Mouse (Mus musculus) heart, adult 18-20 months (tissue): ENCODE measurements around the gene Ell2. TPM values are rescaled to one million over a fixed set of nuclear protein-coding genes. Genes with fewer than 3 reads are reported as not detected.

Experiments
- DNase-seq, 2 experiments: peaks; one replicate each; pipeline ENCODE4 v3.0.0; 2021 to 2022; ENCODE audit warnings: mixed read lengths in 1 of 2
- total RNA-seq, 2 experiments: library from RNA; stranded (reverse); gene quantifications; 2 replicates each; pipeline ENCODE4 v1.2.3; 2021

The Ell2 gene
- total RNA-seq, 2 experiments from 2014 or later = 25.2 to 31.5 TPM

DNA sequence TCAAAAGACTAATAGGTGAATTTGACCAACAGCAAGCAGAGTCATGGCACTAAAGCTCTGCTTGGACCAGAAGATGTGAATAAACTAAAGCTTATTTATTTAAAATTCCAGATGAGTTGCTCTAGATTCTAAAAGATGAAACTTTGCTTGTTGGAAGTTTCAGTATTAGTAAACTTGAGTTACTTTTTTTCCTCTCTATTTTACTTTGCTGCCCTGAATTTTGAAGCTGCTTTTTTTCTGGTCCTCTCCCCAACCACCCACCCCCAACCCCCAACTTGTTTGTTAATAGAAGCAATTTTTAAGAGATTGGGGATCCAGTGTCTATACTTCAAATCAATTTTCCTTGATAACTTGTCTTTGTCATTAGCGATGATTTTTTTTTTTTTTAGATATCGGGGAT, 64.2 kb downstream of the Ell2 start:
- no peak for DNase-seq

DNA sequence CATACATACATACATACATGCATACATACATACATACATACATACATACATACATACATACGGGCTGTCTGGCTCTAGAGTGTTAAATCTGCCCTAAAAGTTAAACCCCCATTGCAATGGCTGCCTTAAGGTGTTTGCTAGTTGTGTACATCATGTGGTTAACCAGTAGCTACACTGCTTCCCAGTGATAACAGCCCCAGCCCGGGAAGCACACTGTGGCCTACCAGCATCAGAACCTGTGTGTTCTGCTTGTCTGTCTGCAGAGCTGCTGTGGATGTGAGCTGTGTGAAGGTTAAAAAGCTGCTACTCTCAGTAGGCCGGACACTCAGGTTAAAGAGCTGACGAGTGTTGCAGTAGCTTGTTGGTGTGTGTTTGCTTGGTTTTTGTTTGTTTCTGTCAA, 64.8 kb downstream of the Ell2 start:
- DNase-seq = no peak

DNA sequence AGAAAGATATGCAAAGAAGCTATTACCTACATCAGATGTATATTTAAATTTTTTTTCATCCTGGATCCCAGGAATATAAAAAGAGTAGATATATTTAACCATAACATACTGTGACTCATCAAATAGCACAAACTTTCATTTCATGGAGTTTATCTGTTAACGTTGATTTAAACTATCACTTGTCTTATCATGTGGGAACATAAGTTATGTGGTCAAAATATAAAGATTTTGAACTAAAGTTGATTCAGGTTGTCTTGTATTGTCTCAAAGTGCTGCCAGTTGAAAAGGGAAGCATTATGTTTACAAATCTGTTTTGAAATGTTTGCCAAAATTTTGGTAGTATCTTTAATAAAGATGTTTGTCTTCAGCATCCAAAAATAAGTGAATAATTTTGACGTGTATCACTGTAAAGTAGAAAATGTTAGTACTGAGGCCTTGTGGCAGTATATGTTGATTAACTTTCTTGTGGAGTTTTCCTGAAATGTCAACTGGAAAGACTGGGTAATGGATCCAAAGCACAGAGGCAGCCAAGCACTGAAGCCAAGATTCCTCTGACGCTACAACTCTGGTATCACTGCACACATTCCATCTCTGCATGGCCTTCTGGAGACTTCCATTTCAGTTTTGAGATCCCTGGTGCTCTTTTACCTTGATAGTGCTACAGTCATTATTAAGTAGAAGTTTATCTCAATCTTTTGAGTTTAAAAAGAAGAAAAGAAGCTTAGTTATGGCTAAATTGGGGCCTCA, 65.6 kb downstream of the Ell2 start:
- peak in 1 of 2 experiments; percentile 17 for DNase-seq

DNA sequence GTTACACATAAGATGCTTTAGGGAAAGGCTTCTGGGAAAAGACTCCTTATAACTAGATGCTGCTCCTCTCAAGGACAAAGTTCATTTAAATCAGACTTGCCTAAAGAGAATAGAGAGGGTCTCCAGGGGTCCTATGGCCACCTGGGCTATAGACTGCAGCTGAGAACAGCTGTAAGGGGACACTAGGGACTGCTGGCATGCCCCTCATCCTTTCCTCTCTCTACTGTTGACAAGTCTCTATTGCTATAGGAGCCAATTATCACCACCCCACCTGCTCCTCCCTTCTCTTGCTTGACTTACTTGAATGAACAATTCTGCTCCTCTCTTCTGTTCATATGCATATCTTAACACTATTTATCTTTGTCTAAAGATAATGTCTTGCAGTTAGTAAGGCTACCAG, 69.4 kb downstream of the Ell2 start:
- no peak for DNase-seq

GRCm38 (mm10) chr13:75776692-75777091, 70.1 kb downstream of the Ell2 start:
- no peak for DNase-seq

GRCm38 (mm10) chr13:75778156-75778555, 71.6 kb downstream of the Ell2 start:
- DNase-seq = no peak

GRCm38 (mm10) chr13:75779169-75779568, 72.6 kb downstream of the Ell2 start:
- no peak for DNase-seq

DNA sequence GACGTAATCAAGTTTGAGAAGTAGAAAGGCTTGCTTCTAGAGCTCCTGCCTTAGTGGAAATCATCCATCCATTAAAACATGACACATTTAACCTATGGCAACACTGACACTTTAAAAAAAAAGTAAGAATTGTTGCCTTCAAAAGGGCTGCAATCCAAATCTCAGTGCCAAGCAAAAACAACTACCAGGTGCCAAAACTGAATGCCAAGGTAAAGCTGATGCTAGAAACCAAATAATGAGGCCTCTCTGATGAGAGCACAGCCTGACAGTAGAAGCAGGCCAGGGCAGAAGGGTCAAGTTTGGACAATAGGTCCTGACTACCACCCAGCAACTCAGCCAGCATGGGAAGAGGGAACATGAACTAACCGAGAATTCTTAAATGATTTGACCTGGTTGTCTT, 73.5 kb downstream of the Ell2 start:
- DNase-seq = no peak

DNA sequence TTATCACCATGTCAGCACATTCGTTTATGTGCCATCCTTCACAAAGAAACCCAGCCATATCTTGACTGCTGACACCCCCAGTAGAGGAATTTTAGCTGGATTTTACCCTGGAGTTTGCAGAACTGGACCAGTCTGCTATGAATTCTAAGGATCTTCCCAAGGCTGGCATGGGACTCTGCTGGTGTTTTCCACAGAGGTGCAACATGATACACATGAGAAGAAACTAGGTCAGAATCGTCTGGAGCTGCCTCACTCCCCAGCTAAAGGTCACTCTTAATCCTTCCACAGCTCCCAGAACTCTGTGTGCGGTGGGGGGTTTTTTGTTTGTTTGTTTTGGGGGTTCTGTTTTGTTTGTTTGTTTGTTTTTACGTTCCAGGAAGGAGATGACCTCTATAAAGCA, 79.2 kb downstream of the Ell2 start:
- no peak for DNase-seq

- DNase-seq = no peak
These were observed 79.7 kb downstream of the Ell2 start for GRCm38 (mm10) chr13:75786264-75786663.

- no peak for DNase-seq
These were observed 80.8 kb downstream of the Ell2 start for GRCm38 (mm10) chr13:75787364-75787763.

DNA sequence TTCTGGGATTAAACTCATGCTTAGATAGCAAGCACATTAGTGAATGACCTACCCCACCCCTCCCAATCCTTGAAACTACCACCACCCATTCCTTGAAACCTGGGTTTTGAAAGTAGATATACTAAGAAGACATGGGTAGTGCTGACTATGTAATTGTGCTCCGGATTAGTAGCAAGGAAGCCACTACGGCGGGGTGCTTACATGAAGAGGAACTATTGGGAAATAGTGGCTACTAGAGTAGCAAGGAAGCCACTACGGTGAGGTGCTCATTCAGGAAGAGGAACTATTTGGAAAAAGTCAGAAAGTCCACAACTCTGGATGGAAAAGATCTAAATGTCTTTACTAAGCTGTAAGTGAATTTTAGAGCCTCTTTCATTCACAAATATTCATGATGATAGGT, 81.6 kb downstream of the Ell2 start:
- DNase-seq = no peak

GRCm38 (mm10) chr13:75789061-75789834, 82.7 kb downstream of the Ell2 start:
- no peak for DNase-seq

DNA sequence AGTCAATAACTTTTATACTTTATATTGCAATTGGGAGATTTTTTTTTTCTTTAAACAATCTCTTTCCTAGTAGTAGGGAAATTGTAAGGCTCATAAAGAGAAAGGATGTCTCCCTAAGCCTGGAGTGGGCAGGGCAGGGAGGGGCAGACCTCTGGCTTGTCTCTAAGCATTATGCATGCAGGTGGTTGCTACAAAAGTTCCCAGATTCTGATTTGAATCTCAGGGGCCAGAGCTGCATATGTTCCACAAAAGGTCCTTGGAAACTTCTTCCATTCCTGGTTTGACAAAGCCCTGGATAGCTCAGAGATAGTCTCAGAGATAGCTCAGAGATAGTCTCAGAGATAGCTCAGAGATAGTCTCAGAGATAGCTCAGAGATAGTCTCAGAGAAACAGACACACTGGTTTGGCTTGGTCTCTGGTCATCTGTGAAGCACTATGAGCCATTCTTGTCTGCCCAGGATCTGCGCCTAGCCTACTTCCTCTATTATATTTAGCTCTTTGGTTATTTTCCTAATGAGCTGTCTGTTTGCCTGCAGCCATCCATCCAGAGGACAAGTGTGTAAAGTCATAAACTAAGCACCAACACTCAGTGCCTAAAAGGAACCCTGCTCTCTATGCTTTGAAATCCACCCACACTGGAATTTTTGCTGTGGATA, 84.1 kb downstream of the Ell2 start:
- DNase-seq = no peak

GRCm38 (mm10) chr13:75793863-75794629, 87.5 kb downstream of the Ell2 start:
- no peak for DNase-seq

DNA sequence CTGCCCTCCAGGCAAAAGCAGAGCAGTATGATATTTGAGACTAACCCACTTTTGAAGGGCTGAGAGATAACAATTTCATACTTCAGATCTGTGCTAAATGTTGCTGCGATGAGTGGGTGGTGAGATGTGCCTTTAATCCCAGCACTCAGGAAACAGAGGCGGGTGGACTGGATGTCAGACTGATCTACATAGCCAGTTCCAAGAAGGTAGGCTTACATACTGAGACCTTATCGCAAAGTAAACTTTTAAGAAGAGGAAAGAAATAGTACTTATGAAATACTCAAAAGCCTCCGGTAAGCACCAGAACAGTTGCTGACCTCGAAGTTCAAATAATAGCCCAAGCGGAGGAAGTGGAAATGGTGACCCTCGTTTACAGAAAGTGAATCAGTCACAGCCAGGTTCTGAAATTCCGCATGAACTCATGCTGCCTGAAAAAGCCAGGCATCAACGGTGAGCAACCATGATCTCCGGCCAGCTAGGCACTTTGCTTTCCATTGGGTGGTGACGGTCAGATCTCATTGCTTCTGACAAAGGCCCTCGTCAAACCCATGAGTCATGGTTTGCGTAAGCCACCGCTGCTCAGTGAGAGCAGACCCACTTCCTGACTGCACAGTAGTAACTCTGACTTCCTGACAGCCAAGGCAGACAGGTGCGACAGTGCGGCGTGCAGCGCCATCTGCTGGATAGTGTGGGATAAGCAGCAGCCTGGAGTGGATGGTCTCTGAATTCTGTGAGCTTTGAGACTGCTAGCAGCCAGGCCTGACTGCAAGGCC, 91.0 kb downstream of the Ell2 start:
- DNase-seq = peak; percentile 90 to 94

DNA sequence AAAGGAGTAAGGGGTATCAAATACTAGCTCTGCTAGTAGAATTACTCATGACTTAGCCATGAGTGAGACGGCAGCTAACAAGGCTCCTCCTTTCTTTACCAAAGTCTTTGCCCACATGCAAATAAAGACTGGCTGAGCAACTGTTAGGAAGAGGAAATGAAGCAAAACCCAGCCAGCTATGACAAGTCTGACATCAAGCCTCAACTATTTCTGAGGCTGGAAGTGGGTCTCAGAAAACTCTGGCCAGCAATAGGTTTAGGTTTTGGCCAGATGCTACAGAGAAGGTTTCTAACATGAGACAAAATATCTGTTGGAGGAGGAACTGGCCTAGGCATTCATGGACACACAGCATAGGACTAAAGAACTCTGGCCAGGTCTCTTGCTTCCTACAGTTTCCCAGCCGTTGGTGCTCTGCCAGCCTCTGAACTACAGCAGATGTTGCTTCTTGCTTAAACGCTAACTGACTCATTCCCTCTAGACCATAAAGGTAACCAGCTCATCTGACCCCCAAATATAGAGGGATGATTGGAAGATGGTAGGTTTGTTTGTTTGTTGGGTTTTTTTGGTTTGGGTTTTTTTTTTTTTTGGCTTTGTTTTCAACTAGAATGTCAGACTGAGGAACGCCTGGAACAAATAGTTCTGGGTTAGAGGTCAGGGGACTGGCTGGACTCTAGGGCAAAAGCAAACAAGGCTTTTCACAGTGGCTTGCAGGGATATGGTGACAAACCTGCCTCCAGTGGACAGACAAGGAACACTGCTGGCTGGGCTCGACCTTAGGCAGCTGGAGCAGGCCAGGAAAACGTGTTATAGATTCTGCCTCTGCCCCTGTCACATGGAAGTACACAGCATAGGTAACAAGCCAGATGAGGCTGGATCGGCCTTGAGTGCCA, 92.1 kb downstream of the Ell2 start:
- DNase-seq = peak; percentile 25 to 28

DNA sequence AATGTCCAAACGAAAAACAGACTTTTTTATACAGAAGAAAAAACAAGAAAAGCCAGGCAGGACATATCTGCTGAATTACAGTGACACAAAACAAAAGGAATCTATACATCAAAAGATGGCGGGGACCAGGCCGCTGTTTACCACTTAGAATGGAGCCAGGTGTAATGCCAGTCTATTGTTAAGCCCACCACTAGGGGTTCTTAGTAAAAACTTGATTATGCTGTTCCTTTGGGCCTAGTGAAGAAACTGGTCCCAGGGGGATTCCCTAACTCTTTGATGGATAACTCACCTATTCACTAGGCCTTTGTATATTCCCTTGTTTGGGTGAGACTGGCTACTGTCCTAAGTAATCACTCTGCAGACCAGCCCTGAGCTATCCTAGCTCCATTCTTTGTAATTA, 92.9 kb downstream of the Ell2 start:
- no peak for DNase-seq

GRCm38 (mm10) chr13:75807969-75808368, 101.4 kb downstream of the Ell2 start:
- no peak for DNase-seq

DNA sequence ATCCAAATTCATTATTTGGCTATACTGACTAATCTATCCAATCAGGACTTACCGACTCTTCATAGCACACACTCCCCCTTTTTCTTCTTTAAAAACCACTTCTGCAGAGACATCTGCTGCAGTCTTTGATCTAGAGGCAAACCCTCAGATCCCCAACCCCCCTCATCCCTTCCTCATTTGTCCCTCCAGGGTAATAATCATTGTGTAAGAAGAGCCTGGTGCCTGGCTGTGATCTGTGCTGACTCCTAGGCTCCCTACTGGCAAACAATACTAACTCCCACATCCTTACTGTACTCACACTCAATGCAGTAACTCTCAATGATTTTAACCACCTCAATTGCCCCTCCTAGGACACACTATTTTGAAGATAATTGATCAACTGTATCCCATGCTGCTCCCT, 103.4 kb downstream of the Ell2 start:
- DNase-seq = no peak

DNA sequence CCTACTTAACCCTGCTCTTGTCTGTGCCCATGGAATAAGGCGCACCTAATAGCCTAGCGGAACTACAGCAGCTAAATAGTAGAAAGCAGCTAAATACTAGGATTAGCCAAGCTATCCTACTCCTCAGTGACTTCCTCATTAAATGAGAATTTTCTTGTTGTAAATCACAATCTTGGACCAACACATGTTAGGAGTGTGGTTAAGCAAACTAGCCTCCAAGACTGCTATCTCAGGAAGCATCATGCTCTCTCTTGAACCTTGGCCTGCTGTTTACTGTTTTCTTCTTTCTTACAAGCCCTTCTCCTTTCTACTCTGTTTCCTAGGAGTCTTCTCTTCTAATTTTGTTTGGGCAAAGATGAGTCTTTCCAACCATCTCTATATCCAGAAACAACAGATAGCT, 110.6 kb downstream of the Ell2 start:
- DNase-seq = no peak
